Mouse (Mus musculus) cerebellum, adult 2 months (tissue): ENCODE measurements around the gene Hexa.

Source experiments
- CTCF ChIP-seq: fragments of 200-500 bp; IDR thresholded peaks from 2 replicates; pipeline ENCODE4 v1.5.1; 2011; ENCODE audit warnings: low read depth, mild to moderate bottlenecking, control low read depth, low read length, moderate library complexity, borderline replicate concordance; ENCODE audit not compliant: insufficient read depth
- POLR2A ChIP-seq: fragments of 200-500 bp; IDR thresholded peaks from 2 replicates; pipeline ENCODE4 v1.6.1; 2011; ENCODE audit warnings: low read length, control low read depth, borderline replicate concordance; ENCODE audit not compliant: insufficient read depth

GRCm38 (mm10) chr9:59584871-59585308 is 45.5 kb downstream of the Hexa start:
- TF ChIP-seq POLR2A (no peak), CTCF (peak; percentile 76)
